Mouse (Mus musculus): ENCODE results near the gene Nat9.
A peak's percentile ranks its signal among the peaks of the same experiment; 100 is the strongest.

Gene Nat9

DNA sequence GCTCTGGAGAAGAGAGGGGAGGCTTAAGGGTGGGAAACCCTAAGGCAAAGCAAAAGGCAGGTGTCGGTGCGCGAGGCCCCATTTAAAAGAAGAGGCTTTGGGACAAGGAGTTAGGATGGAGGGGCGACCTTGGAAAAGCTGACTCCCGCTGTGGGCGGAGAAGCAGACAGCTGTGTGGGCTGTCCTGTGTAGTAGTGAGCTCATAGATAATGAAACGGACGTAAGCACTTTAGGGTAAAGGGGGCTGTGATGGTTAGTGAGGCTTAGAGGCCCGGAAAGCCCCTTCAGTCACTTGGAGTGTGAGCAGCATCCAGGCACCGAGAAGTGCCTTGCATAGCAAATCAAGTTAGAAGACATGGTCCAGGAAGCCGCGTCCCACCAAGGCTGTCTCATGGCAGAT is at the start of gene Nat9:
Gene Nat9 (minus strand): TSS at position 167 of the 400 bp plus-strand sequence.
- DNase-seq (ENCODE audit: low spot score), result no peak

DNA sequence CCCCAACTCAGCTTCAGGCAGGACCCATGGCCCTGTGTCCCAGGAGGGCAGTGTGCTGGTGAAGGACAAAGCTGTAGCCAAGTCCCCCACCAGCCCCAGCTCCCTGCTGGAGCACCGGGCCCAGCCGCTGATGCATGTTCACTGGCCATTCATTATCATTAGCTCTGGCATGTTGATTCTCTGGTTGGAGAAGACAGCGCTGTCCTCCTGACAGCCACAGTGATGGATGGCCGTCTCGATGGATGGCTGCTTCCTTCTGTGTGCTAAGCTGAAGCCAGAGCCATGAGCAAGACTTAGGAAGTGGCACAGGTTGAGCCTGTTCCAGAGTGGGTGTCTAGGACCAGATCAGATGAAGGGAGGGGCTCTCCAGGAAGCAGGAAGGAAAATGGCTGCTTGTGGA is 48.9 kb upstream of the Nat9 start:
- no peak for DNase-seq (ENCODE audit: low spot score)

DNA sequence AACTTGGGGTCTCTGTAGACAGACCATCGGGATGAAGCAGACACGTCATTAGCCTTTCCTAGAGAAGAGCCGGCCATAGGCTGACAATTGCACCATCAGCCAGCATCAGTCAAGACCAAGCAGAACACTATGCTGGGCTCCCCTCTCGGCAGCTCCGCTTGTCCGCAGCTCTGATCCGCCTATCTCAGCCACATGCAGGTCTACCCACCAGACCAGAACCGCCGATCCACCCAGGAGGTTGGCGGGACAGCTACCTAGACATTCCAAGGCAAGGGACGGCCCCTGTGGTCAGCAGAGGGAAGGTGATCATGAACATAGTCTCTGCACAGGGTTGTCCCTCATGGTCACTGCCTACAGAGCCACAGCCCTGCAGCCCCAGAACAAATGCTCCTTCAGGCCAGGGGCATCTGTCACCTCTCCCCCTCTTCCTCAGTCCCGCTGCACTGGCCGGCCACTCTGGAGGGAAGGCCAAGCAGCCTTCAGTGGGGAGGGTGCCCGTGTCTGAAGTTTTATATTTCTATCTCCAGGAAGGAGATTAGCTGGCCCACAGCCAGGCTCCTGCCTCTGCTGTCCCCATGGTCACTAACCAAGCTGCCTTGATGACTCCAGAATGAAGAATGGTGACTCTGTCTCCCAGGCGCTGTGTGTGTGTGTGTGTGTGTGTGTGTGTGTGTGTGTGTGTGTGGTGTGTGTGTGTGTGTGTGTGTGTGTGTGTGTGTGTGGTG is 46.8 kb upstream of the Nat9 start:
- no peak for DNase-seq (ENCODE audit: low spot score)

DNA sequence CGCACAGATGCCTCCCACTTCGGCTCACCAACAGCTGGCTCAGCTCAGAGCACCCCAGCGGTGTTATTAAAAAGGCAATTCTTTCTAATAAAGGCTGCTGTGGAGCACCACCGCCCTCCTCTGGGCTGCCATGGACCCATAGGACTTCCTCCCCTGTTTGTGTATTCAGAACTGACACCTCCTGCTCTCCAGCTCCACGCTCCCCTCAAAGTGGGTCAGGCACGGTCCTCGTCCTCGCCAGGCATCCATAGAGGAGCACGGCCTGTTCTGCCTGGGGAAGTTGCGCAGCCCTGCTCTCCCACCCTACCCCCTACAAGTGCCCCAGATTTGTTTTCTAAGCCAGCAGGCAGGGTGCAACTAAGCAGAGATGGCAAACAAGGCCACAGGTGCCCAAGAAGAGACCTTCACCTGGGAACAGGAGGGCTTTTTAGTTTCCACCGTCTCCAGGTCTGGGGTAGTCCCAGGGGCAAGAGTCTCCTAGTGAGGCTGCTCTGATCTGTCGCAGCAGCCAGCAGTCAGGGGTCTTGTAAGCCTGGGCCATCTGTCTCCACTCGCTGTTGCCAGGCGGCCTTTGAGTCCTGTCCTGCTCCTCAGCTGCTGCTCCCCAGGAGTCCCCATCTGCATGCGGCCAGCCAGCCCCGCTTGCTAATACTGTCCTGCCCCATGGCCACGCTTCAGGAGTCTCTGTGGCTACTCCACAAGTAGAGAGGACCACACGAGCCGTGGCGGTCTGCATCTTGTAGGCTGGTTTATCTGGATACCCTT is 46.0 kb upstream of the Nat9 start:
- no peak for DNase-seq (ENCODE audit: low spot score)

DNA sequence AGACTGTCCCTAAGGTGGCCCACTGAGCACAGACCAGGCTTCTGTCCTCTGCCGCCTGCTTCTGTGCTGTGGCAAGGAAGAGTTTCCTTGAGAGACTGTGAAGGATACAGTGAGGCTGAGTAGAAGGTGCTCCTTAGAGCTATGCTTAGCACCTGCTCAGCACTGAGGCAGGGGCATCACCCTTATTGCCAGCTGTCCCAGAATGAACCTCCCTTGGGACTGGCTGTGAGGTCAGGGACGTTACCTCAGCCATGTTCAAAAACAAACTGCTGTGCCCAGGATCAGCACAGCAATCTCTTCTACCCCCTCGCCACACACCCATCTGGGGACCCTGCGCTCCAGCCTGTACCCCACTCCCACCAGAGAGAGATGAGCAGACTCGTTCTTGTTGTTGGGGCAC is 45.2 kb upstream of the Nat9 start:
- no peak for DNase-seq (ENCODE audit: low spot score)

DNA sequence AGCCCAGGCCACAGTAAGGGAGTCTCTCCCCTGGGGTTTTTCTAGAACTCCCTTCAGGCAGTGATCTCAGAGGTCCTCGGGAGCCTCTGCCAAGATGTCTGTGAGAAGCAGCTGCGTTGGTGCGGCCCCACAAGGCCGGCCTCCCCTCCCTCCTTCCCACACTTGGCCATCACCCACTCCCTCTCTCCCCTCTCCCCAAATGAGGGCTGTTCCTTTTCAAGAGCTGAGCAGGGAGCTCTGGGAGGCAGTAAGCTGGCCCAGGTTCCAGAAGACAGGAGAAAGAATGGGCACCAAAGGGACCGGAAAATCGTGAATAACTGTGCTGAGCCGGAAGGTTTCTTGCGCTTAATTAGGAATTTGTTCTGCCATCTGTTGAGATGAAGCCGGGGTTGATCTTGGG is 44.3 kb upstream of the Nat9 start:
- DNase-seq (ENCODE audit: low spot score), result no peak

DNA sequence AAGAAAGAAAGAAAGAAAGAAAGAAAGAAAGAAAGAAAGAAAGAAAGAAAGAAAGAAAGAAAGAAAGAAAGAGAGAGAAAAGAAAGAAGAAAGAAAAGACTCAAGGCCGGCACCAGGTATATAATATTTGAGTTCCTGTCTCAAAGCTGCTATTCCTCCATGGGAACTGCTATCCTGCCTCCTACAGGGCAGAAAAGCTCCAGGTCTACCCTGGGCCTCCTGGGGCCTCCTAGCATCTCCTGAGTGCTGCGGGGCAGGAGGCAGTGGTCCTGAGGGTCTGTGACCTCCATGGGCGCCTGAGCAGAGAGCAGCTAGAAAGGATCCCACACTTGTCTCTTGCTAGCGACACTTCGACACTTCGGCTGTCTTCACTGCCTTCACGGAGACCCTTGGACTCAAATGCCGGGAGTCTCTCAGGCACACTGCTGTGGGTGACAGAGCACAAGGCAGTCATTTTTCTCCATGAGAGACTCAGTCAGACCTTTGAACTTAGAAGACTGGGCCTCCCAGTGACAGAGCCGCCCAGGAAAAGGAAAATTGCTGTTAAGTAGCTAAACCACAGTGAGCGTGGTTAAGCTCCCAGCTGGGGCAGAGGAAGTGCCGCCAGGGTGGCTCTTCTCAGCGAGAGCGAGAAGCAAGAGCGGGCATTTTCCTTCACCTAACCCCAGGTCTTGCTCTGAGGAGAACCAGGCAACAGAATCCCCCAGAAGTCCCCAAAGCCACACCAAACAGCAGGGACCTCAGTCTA is 43.7 kb upstream of the Nat9 start:
- no peak for DNase-seq (ENCODE audit: low spot score)

DNA sequence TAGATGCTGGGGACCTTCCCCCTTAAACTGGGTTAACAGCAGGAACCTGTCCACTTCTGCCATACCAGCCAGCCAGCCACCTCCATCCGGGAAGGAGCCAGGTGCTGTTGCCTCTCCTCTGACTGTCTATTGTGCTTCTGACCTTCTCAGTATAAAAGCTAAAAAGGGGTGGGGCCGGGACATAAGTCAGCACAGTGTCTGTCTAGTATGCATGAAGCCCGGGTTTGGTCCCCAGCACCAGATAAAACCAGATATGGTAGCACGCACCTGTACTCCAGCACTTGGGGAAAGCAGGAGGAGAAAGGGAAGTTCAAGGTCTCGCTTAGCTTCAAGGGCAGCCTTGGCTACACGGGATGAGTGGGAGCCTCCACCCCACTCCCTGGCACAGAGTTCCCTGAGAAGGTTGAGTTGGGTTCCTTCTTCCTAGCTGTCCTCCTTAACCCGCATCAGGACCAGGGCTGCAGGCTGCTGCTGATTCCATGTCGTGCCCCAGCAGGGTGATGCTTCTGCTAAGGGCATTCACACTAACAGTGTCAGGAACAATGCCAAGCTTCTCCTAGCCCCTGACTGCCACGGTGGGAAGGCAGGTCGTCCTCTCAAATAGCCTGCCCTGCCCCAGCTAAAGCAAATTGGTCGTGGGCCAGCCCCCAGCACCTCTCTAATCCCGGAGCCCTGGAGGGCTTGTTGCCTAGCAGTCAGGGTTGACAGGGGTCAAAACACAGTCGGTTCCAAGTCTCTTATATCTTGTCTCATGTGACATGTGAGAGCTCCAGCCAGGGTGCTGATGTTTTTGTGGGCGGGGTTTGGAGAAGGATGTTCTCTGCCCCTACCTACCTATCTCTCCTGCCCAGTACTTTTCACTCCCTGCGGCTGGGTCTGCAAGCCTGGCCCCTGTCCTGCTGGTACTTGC is 41.6 kb upstream of the Nat9 start:
- no peak for DNase-seq (ENCODE audit: low spot score)

DNA sequence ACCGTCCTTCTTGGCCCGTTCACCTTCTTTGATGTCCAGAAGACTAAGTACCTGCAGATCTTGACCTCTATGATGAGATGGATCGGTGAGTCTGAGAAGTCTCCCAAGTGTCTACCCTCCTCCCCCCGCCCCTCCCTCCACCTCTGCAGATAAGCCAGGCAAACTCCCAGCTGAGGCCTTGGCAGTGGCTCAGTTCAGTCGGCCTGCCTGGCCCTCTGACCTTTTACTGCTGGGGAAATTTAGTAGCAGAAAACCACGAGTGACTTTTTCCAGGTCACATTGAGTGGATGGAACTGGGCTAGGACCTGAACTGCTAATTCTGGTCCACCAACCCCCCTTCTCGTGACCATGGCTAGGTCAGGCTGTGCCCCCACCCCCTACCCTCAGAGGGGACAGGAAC is 40.8 kb upstream of the Nat9 start:
- no peak for DNase-seq (ENCODE audit: low spot score)

DNA sequence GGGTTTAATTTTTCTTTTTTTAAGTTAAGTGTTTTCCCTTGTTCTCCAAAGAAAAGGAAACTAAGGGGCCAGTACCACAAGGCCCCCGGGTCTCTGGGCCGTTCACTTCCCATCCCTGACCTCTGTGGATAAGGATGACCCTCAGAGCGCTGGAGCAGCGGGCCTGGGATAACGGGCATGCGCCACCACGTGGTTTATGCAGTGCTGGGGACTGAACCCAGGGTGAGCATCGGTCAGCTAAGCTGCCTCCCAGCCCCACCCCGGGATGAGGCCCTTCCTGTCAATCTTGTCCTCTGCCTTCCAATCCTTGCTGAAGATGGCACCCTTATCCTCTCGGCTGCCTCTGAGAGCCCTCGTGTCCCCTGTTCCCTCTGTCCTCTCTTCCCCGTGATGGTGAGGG is 40.0 kb upstream of the Nat9 start:
- no peak for DNase-seq (ENCODE audit: low spot score)

DNA sequence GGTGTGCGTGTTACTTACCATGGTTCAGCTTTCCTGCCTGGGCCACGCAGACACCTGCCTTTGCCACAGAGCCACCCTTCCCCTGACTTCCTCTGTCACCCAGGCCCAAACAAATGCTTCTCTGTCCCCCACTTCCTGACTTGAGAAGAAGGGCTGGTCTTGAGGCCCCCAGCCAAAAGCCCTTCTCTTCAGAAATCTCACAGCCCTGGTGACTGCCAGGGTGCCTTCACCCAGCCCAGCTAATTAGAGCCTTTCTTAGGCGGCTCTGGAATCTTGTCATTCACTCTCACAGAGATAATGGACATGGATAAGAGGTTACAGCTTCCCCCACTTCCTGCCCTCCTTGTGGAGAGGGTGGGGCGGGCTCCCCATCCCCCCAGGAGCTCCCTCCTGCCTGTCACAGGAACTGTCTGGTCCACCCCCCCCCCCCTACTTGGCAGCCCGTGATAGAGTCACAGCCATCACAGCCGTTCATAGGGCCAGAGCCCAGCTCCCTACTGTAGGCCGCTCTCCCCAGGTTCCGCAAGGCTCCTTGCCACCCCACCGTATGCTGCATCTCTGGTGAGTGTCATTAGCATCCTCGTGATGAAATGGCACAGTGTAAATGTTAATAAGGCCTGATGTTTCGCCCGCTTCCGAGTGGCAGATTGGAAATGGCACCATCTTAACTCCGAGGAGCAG is 39.3 kb upstream of the Nat9 start:
- DNase-seq (ENCODE audit: low spot score), result peak; percentile 35

DNA sequence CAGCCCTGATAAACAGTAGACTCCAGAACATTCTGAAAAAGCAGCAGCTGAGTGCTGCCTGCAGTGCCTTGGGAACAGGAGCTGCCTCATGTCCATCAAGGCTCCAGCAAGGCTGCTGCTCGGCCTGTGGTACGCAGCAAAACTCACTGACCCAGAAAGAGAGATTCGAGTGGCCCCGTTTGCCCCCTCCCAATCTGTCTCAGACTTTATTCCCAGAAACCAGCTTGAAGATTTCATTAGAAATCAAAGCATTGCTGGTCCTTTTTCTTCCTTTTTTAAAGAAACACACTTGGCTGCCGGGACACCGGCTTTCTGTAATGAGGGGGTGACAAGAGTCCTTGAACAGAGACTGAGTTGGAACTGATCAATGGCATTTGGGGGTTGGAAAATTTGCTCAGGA is 37.6 kb upstream of the Nat9 start:
- no peak for DNase-seq (ENCODE audit: low spot score)

DNA sequence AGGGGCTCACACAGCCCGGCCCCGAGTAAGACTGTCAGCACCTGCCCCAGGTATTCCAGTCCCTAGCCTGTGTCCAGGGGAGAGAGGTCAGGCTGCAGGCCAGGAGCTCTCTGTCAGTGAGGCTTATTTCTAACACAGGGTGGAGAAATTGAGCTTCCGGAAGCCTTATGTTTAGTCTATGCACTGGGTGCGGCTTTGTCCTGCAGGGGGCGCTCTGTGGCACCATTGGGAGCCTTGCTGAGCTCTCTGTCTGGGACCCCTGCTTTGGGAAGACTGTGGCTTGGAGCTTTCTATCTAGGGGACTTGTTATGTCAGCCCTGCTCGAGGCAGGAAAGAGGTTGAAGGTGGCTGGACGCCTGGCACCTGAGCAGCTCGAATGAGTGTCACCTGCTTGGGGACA is 37.2 kb upstream of the Nat9 start:
- peak; percentile 51 for DNase-seq (ENCODE audit: low spot score)

DNA sequence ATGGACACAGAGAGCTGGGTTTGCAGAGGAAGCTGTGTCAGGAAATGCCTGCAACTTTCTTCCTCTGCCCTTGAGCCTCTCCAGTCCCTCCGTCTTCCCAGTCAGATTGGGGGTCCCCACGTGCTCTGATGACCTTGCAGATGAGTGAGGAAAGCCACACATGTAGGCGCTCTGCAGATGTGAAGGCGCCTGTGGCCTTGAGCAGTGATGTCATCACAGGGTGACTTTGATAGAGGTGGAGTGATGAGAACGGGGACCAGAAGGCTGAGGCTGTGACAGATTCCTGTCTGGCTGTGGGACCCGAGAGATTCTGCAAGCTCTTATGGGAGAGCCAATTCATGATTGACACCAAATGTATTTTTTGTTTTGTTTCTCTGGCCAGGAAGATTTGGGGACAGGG is 36.2 kb upstream of the Nat9 start:
- no peak for DNase-seq (ENCODE audit: low spot score)

DNA sequence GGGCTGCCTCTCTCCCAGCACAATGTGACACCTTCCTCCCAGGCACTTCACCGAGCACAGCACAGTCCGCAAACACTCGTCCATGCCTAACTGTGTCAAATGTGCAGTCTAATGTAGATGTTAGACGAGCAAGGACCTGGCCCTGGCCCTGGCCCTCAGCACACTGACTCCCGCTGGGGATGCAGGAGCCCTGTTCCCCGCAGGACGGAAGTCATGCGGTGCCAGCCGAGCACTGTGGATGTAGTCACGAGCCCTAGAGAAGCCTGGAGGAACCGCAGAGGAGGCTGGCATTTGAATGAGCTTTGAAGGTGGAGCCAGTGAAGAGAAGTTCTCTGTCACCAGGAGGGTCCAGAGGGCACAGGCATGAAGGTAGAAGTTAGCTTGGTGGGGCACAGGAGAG is 35.8 kb upstream of the Nat9 start:
- no peak for DNase-seq (ENCODE audit: low spot score)

DNA sequence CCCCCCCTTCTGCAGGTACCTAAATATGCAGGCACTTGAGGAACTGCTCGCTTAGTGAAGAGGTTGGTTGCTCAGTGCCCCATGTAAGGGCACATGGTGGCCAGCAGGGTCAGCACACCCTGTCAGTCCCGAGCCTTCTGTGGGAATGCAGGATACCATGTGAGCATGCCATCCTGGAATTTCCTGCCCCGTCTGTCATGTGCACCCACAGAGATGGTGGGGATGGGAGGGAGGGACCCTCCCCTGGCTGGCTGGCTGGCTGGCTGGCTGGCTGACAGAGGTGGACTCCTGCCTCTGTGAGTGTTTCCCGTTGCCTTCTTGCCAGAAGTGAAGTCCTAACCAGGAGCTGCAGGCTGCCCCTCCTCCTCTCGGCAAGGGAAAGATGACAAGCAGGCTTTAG is 34.9 kb upstream of the Nat9 start:
- peak; percentile 21 for DNase-seq (ENCODE audit: low spot score)

DNA sequence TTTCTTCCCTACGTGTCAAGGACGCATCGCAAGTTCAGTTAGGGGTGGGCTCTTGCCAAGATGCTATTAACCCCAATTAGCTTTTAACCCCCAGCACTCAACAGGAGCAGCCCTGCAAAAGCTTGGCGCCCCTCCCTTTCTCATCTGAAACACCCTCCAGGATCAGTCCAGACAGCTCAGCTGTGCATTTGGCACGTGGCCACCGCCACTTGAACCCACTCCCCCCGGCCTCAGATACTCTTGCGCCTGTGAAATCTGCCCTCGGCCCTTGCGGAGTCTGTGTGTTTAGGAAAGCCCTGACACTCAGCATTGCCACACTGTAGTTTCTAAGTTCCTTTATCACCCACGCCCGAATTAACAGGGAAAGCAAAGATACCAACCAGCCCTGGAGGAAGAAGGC is 34.4 kb upstream of the Nat9 start:
- DNase-seq (ENCODE audit: low spot score), result no peak

DNA sequence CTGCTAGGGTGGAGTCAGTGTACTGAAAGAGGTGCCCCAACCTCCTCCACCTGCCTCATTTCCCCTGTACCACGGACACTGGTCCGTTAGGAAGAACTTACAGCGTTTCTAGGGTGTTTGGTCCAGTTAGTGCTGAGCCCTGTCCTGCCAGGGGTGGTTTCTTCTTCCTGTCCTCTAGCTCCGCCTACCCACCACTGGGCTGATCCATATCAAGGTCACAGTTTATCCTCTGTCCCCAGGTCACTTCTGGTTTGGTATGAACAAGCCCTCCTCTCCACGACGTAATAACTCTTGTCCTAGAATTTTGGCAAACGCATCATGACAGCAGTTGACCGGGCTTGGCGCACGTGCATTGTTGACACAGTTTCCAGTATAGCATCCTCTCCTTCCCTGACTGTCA is 32.0 kb upstream of the Nat9 start:
- DNase-seq (ENCODE audit: low spot score), result no peak

DNA sequence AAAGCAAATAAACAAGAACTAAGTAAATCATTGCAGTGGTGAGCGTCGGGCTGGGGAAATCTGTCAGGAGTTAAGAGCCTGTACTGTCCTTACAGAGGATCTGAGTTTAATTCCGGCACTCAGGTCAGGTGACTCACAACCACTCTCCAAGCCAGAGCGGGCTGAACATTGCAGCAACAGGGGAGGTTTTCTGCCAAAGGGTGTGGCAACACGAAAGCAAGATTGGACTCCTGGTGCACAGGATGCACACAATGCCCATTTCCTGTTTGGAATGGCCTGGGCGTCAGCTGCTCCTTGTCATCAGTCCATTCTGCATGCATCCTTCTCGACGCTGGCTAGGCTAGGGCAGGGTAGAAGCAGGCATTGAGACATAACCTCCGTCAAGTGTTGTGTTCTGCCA is 31.6 kb upstream of the Nat9 start:
- peak; percentile 88 for DNase-seq (ENCODE audit: low spot score)

DNA sequence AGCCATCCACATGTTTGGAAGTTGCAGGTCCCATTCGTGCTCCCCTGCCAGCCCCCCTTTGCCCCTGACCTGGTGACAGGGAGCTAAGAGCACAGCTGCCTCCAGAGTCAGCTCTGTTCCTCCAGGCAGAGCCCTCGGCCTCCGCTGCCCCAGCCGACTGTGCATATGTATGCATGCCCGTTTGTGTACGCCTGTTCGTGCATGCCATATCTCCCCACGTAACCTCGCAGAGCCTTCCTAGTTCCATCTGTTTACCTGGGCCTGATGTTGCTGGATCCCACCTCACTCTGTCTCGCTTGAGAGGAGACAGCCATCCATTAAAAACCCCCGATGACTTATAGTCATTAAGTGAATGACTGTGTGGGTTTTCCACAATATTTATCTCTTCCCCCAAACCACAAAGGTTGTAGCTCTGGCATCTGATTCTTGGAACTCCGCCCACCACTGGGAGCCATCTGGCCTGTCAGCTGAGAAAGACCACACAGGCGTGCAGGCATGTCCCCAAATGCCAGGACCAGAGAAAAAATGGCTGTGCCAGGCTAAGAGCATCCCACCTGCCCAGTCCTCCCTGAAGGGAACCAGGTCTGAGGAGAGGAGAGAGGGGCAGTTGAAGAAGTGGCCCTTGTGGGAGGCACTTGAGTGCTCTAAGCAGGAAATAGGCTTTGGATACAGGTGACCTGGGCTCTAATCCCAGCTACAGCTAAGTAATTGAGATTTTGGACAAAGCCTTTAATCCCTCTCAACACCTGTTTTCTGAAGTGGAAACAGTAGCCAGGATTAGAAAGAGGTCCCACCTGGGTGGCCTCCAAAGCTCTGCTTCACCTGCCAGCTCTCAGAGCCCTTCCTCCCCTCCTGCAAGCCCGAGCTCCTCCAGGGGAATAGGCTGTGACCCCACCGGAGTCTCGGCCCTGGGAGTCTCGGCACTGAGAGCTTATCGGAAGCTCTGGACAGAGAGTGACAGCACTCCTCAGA is 30.1 kb upstream of the Nat9 start:
- peak; percentile 27 for DNase-seq (ENCODE audit: low spot score)
